Mouse (Mus musculus) intestine, postnatal 0 days (tissue): ENCODE results near the gene Nelfe. TPM values are rescaled to one million over a fixed set of nuclear protein-coding genes. Genes with fewer than 3 reads are reported as not detected.

Experiments used
- ATAC-seq: fragments of 200-750 bp; cut with Nextera tagmentation; 2 replicates; pipeline ENCODE4 v1.8.0; 2017; ENCODE audit warnings: mild to moderate bottlenecking, moderate TSS enrichment, moderate library complexity
- H3K27ac ChIP-seq: fragments of 300-500 bp; sonication (generic); 2 replicates; pipeline ENCODE4 v1.5.1; 2014; ENCODE audit warnings: mild to moderate bottlenecking, low read depth, low read length, moderate library complexity
- H3K27me3 ChIP-seq: fragments of 300-500 bp; sonication (generic); replicated peaks from 2 replicates; pipeline ENCODE4 v1.6.1; 2014; ENCODE audit warnings: low read length, mixed read lengths; ENCODE audit not compliant: control insufficient read depth, insufficient read depth
- H3K36me3 ChIP-seq: fragments of 300-500 bp; sonication (generic); 2 replicates; pipeline ENCODE4 v1.6.1; 2014; ENCODE audit warnings: mild to moderate bottlenecking, moderate library complexity; ENCODE audit not compliant: control insufficient read depth, insufficient read depth
- H3K4me1 ChIP-seq: fragments of 300-500 bp; sonication (generic); replicated peaks from 2 replicates; pipeline ENCODE4 v1.6.1; 2014; ENCODE audit warnings: antibody characterized with exemption, low read length, mixed read lengths; ENCODE audit not compliant: control insufficient read depth, insufficient read depth
- H3K4me2 ChIP-seq: fragments of 300-500 bp; sonication (generic); replicated peaks from 2 replicates; pipeline ENCODE4 v1.6.1; 2014; ENCODE audit warnings: low read depth, mild to moderate bottlenecking, moderate library complexity
- H3K4me3 ChIP-seq: fragments of 300-500 bp; sonication (generic); 2 replicates; pipeline ENCODE4 v1.5.1; 2014; ENCODE audit warnings: low read depth, low read length
- H3K9ac ChIP-seq: fragments of 300-500 bp; sonication (generic); 2 replicates; pipeline ENCODE4 v1.6.1; 2014; ENCODE audit warnings: mild to moderate bottlenecking, low read depth, low read length
- H3K9me3 ChIP-seq: fragments of 300-500 bp; sonication (generic); 2 replicates; pipeline ENCODE4 v1.6.1; 2016; ENCODE audit warnings: mixed run types; ENCODE audit not compliant: control insufficient read depth
- CTCF ChIP-seq: sonication (generic); IDR thresholded peaks from 2 replicates; pipeline ENCODE4 v1.5.1; 2016; ENCODE audit warnings: low read depth, mild to moderate bottlenecking, control low read depth, antibody characterized with exemption, moderate library complexity
- WGBS: fragments of 180-500 bp; shearing (Covaris S2); extraction: QIAGEN DNeasy Blood & Tissue Kit; methylation state at CpG from one replicate; pipeline ENCODE4 v1.1.7; 2014; 5-methylcytosine and 5-hydroxymethylcytosine counted together
- polyA plus RNA-seq: library from polyadenylated mRNA; unstranded; fragments of >200 nt; fragmentation: Nextera tagmentation; extraction: Ambion mirVana; gene quantifications from 2 replicates; pipeline ENCODE4 v1.2.1, GENCODE M21; 2015

The Nelfe gene
- polyA plus RNA-seq, 1 experiment from 2014 or later, result 57.8 TPM

DNA sequence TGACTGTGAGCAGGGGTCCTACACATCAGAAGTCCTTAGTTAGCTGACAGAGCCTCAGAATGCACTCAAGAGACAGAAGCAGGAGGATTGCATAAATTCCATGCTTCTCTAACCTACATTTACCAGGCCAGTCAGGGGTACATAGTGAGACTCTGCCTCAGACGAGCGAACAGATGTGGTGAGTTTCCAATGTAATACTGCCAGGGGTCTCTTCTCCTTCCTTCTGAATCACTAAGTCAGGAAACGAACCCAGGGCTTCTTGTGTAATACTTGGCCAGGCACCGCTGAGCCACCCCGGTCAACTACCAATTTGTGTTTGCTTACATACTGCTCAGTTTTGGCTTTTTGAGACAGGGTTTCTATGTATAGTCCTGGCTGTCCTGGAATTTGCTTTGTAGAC lies 37.8 kb downstream of the Nelfe start:
- H3K27ac ChIP-seq, result no peak overlapping the region
- H3K4me2 ChIP-seq, result no peak overlapping the region
- H3K9ac ChIP-seq, result no peak overlapping the region
- no peak overlapping the region for H3K4me3 ChIP-seq
- no peaks in the 10 kb centered on the region for H3K36me3 ChIP-seq
- no peaks in the 10 kb centered on the region for H3K27me3 ChIP-seq
- no peak for TF ChIP-seq CTCF
- 89% methylated on average over 5 of the region's 5 CpGs for WGBS
- no peaks in the 10 kb centered on the region for H3K4me1 ChIP-seq
- H3K9me3 ChIP-seq, result no peaks in the 10 kb centered on the region
- no peak for ATAC-seq

- H3K27ac ChIP-seq, result no peak overlapping the region
- no peaks in the 10 kb centered on the region for H3K9me3 ChIP-seq
- H3K4me2 ChIP-seq, result no peak overlapping the region
- no peak for TF ChIP-seq CTCF
- H3K9ac ChIP-seq, result no peak overlapping the region
- H3K4me1 ChIP-seq, result no peaks in the 10 kb centered on the region
- 87% methylated on average over 12 of the region's 12 CpGs for WGBS
- H3K36me3 ChIP-seq, result no peaks in the 10 kb centered on the region; the same call in 1 of the 2 replicates
- no peaks in the 10 kb centered on the region for H3K27me3 ChIP-seq
- H3K4me3 ChIP-seq, result no peak overlapping the region
- no peak for ATAC-seq
Measured at GRCm38 (mm10) chr17:34890074-34890743, 40.0 kb downstream of the Nelfe start.

- no peaks in the 10 kb centered on the region for H3K9me3 ChIP-seq
- H3K4me1 ChIP-seq, result no peaks in the 10 kb centered on the region
- no peak overlapping the region for H3K4me3 ChIP-seq
- no peak overlapping the region for H3K9ac ChIP-seq
- no peaks in the 10 kb centered on the region; the same call in 1 of the 2 replicates for H3K36me3 ChIP-seq
- 93% methylated on average over 2 of the region's 2 CpGs for WGBS
- no peaks in the 10 kb centered on the region for H3K27me3 ChIP-seq
- no peak for ATAC-seq
- peak; percentile 46 for TF ChIP-seq CTCF
- H3K27ac ChIP-seq, result no peak overlapping the region
- H3K4me2 ChIP-seq, result no peak overlapping the region
Measured at GRCm38 (mm10) chr17:34891377-34891776, 41.2 kb downstream of the Nelfe start.

GRCm38 (mm10) chr17:34893072-34893824 lies 43.1 kb downstream of the Nelfe start:
- ATAC-seq, result no peak
- 50% methylated on average over 12 of the region's 12 CpGs for WGBS
- H3K27ac ChIP-seq, result peak overlapping the region; percentile 89
- no peaks in the 10 kb centered on the region; the same call in 1 of the 2 replicates for H3K36me3 ChIP-seq
- no peaks in the 10 kb centered on the region for H3K27me3 ChIP-seq
- H3K4me3 ChIP-seq, result peak overlapping the region; percentile 68; the same call in 1 of the 2 replicates
- H3K4me1 ChIP-seq, result no peaks in the 10 kb centered on the region
- H3K4me2 ChIP-seq, result peak overlapping the region; percentile 97
- H3K9ac ChIP-seq, result no peak overlapping the region
- TF ChIP-seq CTCF, result no peak
- no peaks in the 10 kb centered on the region for H3K9me3 ChIP-seq

GRCm38 (mm10) chr17:34894074-34894597 lies 43.9 kb downstream of the Nelfe start:
- peak; percentile 45 for TF ChIP-seq CTCF
- Histone ChIP-seq H3K9ac (peak overlapping the region; percentile 77), H3K9me3 (no peaks in the 10 kb centered on the region), H3K27me3 (no peaks in the 10 kb centered on the region), H3K4me3 (peak overlapping the region; percentile 68), H3K4me2 (peak overlapping the region; percentile 97), H3K36me3 (no peaks in the 10 kb centered on the region; the same call in 1 of the 2 replicates), H3K4me1 (no peaks in the 10 kb centered on the region), H3K27ac (peak overlapping the region; percentile 89)
- WGBS, result under 1% methylated on average over 31 of the region's 51 CpGs
- peak; percentile 77 for ATAC-seq

GRCm38 (mm10) chr17:34894801-34895530 lies 44.8 kb downstream of the Nelfe start:
- Histone ChIP-seq H3K9me3 (no peaks in the 10 kb centered on the region), H3K4me1 (no peaks in the 10 kb centered on the region), H3K36me3 (no peaks in the 10 kb centered on the region; the same call in 1 of the 2 replicates), H3K9ac (peak overlapping the region; percentile 77), H3K4me2 (peak overlapping the region; percentile 97), H3K27ac (peak overlapping the region; percentile 89), H3K4me3 (peak overlapping the region; percentile 68), H3K27me3 (no peaks in the 10 kb centered on the region)
- no peak for ATAC-seq
- WGBS, result 10% methylated on average over 39 of the region's 51 CpGs
- TF ChIP-seq CTCF, result no peak
